Mouse (Mus musculus): ENCODE measurements around the gene B3galt1. TPM values are rescaled to one million over a fixed set of nuclear protein-coding genes. Genes with fewer than 3 reads are reported as not detected.

B3galt1 gene
- polyA plus RNA-seq, 1 experiment from 2014 or later: 23.3 TPM

DNA sequence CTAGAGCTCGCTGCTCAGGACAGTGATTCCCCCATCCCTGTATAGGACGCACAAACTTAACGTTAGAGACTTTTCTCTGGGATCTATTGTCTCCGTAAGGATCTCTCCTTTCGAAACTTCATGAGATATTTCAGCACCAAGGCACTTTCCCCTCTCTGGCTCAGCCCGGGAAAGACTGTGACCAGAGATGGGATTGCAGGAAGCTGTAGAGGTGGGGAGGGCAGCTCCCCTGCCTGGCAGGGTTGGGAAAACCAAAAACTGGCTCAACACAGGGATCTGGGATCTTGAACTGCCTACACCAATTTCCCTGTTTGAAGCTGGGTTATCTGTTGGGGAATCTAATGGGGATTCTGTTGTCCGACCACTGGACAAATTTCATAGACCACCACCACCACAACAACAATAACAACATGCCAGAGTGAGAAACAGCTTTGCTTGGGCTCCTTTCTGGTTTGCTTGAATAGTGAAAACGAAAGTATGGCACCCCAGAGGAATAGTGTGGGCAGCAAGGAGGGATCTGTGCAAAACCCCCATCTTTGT is 1.5 kb downstream of the B3galt1 start:
- Histone ChIP-seq H3K4me1 (replicated peaks; ENCODE audit: control insufficient read depth, insufficient read depth, low read length) (no peaks in the 10 kb centered on the region), H3K9ac (ENCODE audit: low read depth, low read length) (no peak overlapping the region), H3K36me3 (ENCODE audit: control insufficient read depth, insufficient read depth, low read length) (no peaks in the 10 kb centered on the region), H3K27ac (ENCODE audit: low read depth, low read length) (no peak overlapping the region), H3K9me3 (ENCODE audit: control insufficient read depth, low read length) (no peaks in the 10 kb centered on the region), H3K27me3 (ENCODE audit: control insufficient read depth, insufficient read depth, low read length) (no peaks in the 10 kb centered on the region), H3K4me2 (replicated peaks; ENCODE audit: low read depth, low read length) (peak overlapping the region; percentile 96), H3K4me3 (ENCODE audit: low read depth, low read length) (peak overlapping the region; percentile 60)
- WGBS: 14% methylated on average over 8 of the region's 8 CpGs
- ATAC-seq (ENCODE audit: low FRiP score): no peak
- peak; percentile 30 for DNase-seq (ENCODE audit: low spot score)

GRCm38 (mm10) chr2:67576634-67577033 is 11.0 kb downstream of the B3galt1 start:
- Histone ChIP-seq H3K4me1 (replicated peaks; ENCODE audit: control insufficient read depth, insufficient read depth, low read length) (no peaks in the 10 kb centered on the region), H3K4me3 (ENCODE audit: low read depth, low read length) (no peak overlapping the region), H3K27ac (ENCODE audit: low read depth, low read length) (no peak overlapping the region), H3K4me2 (replicated peaks; ENCODE audit: low read depth, low read length) (no peak overlapping the region), H3K27me3 (ENCODE audit: control insufficient read depth, insufficient read depth, low read length) (no peaks in the 10 kb centered on the region), H3K36me3 (ENCODE audit: control insufficient read depth, insufficient read depth, low read length) (no peaks in the 10 kb centered on the region), H3K9ac (ENCODE audit: low read depth, low read length) (no peak overlapping the region), H3K9me3 (ENCODE audit: control insufficient read depth, low read length) (no peaks in the 10 kb centered on the region)
- 44% methylated on average over 2 of the region's 2 CpGs for WGBS
- no peak for ATAC-seq (ENCODE audit: low FRiP score)
- DNase-seq (ENCODE audit: low spot score): no peak

DNA sequence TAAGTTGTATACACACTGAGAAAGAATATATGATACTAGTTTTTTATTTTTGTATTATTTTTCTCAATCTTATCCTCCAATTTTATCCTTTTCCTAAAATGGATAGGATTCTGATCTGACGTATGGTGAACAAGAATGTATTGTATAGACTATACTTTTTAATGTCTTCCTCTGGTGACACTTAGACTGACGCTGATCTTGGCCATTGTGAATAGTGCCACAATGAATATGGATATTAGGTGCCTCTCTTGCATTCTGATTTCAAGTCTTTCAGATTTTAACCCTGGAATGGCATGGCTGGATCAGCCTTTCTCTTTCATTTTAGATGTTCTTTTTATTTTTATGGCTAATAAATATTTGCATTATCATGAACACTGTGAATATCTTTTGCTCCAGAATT is 17.4 kb downstream of the B3galt1 start:
- H3K36me3 ChIP-seq (ENCODE audit: control insufficient read depth, insufficient read depth, low read length): no peaks in the 10 kb centered on the region
- H3K27ac ChIP-seq (ENCODE audit: low read depth, low read length): no peak overlapping the region
- H3K9ac ChIP-seq (ENCODE audit: low read depth, low read length): no peak overlapping the region
- DNase-seq (ENCODE audit: low spot score) (no peak), ATAC-seq (ENCODE audit: low FRiP score) (peak; percentile 69)
- no peaks in the 10 kb centered on the region for H3K9me3 ChIP-seq (ENCODE audit: control insufficient read depth, low read length)
- H3K4me2 ChIP-seq (replicated peaks; ENCODE audit: low read depth, low read length): no peak overlapping the region
- 27% methylated on average over 2 of the region's 2 CpGs for WGBS
- H3K4me1 ChIP-seq (replicated peaks; ENCODE audit: control insufficient read depth, insufficient read depth, low read length): no peaks in the 10 kb centered on the region
- H3K4me3 ChIP-seq (ENCODE audit: low read depth, low read length): no peak overlapping the region
- H3K27me3 ChIP-seq (ENCODE audit: control insufficient read depth, insufficient read depth, low read length): no peaks in the 10 kb centered on the region

- Histone ChIP-seq H3K9ac (ENCODE audit: low read depth, low read length) (no peak overlapping the region), H3K4me2 (replicated peaks; ENCODE audit: low read depth, low read length) (no peak overlapping the region), H3K9me3 (ENCODE audit: control insufficient read depth, low read length) (no peaks in the 10 kb centered on the region), H3K27me3 (ENCODE audit: control insufficient read depth, insufficient read depth, low read length) (no peaks in the 10 kb centered on the region), H3K4me3 (ENCODE audit: low read depth, low read length) (no peak overlapping the region), H3K27ac (ENCODE audit: low read depth, low read length) (no peak overlapping the region), H3K36me3 (ENCODE audit: control insufficient read depth, insufficient read depth, low read length) (no peaks in the 10 kb centered on the region), H3K4me1 (replicated peaks; ENCODE audit: control insufficient read depth, insufficient read depth, low read length) (no peaks in the 10 kb centered on the region)
- DNase-seq (ENCODE audit: low spot score) (no peak), ATAC-seq (ENCODE audit: low FRiP score) (no peak)
These were observed 24.7 kb downstream of the B3galt1 start for GRCm38 (mm10) chr2:67590408-67590807.

- ATAC-seq (ENCODE audit: low FRiP score) (no peak), DNase-seq (ENCODE audit: low spot score) (no peak)
- Histone ChIP-seq H3K4me3 (ENCODE audit: low read depth, low read length) (no peak overlapping the region), H3K4me2 (replicated peaks; ENCODE audit: low read depth, low read length) (no peak overlapping the region), H3K4me1 (replicated peaks; ENCODE audit: control insufficient read depth, insufficient read depth, low read length) (no peaks in the 10 kb centered on the region), H3K36me3 (ENCODE audit: control insufficient read depth, insufficient read depth, low read length) (no peaks in the 10 kb centered on the region), H3K9ac (ENCODE audit: low read depth, low read length) (no peak overlapping the region), H3K27me3 (ENCODE audit: control insufficient read depth, insufficient read depth, low read length) (no peaks in the 10 kb centered on the region), H3K9me3 (ENCODE audit: control insufficient read depth, low read length) (no peaks in the 10 kb centered on the region), H3K27ac (ENCODE audit: low read depth, low read length) (no peak overlapping the region)
- 86% methylated on average over 7 of the region's 7 CpGs for WGBS
These were observed 26.4 kb downstream of the B3galt1 start for GRCm38 (mm10) chr2:67591831-67592629.

DNA sequence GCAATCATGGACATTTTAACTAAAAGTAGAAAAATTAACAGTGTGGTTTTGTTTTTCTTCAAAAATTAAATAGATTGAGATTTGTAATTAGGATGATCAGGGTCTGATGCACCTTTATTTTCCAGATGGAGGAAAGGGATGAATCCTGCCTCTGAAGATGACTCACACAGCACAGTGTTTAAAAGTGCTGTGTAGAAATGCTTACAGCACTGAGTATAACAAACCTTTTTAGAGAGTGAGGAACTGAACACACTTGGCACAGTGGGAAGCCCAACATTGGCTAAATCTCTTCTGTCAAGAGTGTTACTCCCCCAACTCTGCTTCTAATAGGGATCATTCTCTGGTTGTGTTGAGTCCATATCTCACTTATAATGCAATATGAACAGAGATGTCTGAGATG is 57.2 kb downstream of the B3galt1 start:
- Histone ChIP-seq H3K4me2 (replicated peaks; ENCODE audit: low read depth, low read length) (no peak overlapping the region), H3K9ac (ENCODE audit: low read depth, low read length) (no peak overlapping the region), H3K36me3 (ENCODE audit: control insufficient read depth, insufficient read depth, low read length) (no peaks in the 10 kb centered on the region), H3K27me3 (ENCODE audit: control insufficient read depth, insufficient read depth, low read length) (no peaks in the 10 kb centered on the region), H3K4me3 (ENCODE audit: low read depth, low read length) (no peak overlapping the region), H3K27ac (ENCODE audit: low read depth, low read length) (no peak overlapping the region), H3K4me1 (replicated peaks; ENCODE audit: control insufficient read depth, insufficient read depth, low read length) (no peaks in the 10 kb centered on the region), H3K9me3 (ENCODE audit: control insufficient read depth, low read length) (no peaks in the 10 kb centered on the region)
- no peak for ATAC-seq (ENCODE audit: low FRiP score)
- DNase-seq (ENCODE audit: low spot score): no peak

DNA sequence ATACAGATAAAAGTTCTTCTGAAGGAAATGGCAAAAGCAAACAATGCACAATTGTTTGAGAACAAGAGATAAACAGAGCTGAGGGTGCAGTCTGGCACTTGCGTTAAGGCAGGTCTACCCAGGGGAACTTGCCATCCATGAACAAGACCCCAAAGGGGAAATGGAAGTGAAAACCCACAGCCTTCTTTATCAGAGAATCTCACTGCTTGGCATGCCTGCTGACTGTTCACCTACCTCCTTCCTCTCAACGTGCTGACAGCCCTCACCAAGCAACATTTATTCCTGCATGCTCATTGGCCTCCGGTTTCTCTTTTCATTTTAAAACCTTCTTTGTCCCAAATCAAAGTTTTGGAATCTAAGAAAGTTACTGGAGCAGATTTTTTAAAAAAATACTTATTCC is 62.0 kb downstream of the B3galt1 start:
- H3K9ac ChIP-seq (ENCODE audit: low read depth, low read length): no peak overlapping the region
- no peak overlapping the region for H3K4me3 ChIP-seq (ENCODE audit: low read depth, low read length)
- no peak overlapping the region for H3K27ac ChIP-seq (ENCODE audit: low read depth, low read length)
- H3K4me1 ChIP-seq (replicated peaks; ENCODE audit: control insufficient read depth, insufficient read depth, low read length): no peaks in the 10 kb centered on the region
- ATAC-seq (ENCODE audit: low FRiP score): no peak
- no peaks in the 10 kb centered on the region for H3K36me3 ChIP-seq (ENCODE audit: control insufficient read depth, insufficient read depth, low read length)
- no peaks in the 10 kb centered on the region for H3K9me3 ChIP-seq (ENCODE audit: control insufficient read depth, low read length)
- no peak for DNase-seq (ENCODE audit: low spot score)
- 81% methylated on average over 3 of the region's 3 CpGs for WGBS
- H3K4me2 ChIP-seq (replicated peaks; ENCODE audit: low read depth, low read length): no peak overlapping the region
- H3K27me3 ChIP-seq (ENCODE audit: control insufficient read depth, insufficient read depth, low read length): no peaks in the 10 kb centered on the region

- DNase-seq (ENCODE audit: low spot score): no peak
- Histone ChIP-seq H3K4me3 (ENCODE audit: low read depth, low read length) (no peak overlapping the region), H3K9ac (ENCODE audit: low read depth, low read length) (no peak overlapping the region), H3K4me2 (replicated peaks; ENCODE audit: low read depth, low read length) (no peak overlapping the region), H3K9me3 (ENCODE audit: control insufficient read depth, low read length) (no peaks in the 10 kb centered on the region), H3K27me3 (ENCODE audit: control insufficient read depth, insufficient read depth, low read length) (no peaks in the 10 kb centered on the region), H3K4me1 (replicated peaks; ENCODE audit: control insufficient read depth, insufficient read depth, low read length) (no peaks in the 10 kb centered on the region), H3K36me3 (ENCODE audit: control insufficient read depth, insufficient read depth, low read length) (no peaks in the 10 kb centered on the region), H3K27ac (ENCODE audit: low read depth, low read length) (no peak overlapping the region)
- WGBS: 85% methylated on average over 3 of the region's 3 CpGs
- ATAC-seq (ENCODE audit: low FRiP score): no peak
These were observed 62.6 kb downstream of the B3galt1 start for GRCm38 (mm10) chr2:67628289-67628688.

- H3K36me3 ChIP-seq (ENCODE audit: control insufficient read depth, insufficient read depth, low read length): no peaks in the 10 kb centered on the region
- WGBS: 71% methylated on average over 3 of the region's 3 CpGs
- H3K4me1 ChIP-seq (replicated peaks; ENCODE audit: control insufficient read depth, insufficient read depth, low read length): no peaks in the 10 kb centered on the region
- DNase-seq (ENCODE audit: low spot score) (no peak), ATAC-seq (ENCODE audit: low FRiP score) (no peak)
- no peaks in the 10 kb centered on the region for H3K27me3 ChIP-seq (ENCODE audit: control insufficient read depth, insufficient read depth, low read length)
- no peak overlapping the region for H3K4me3 ChIP-seq (ENCODE audit: low read depth, low read length)
- no peak overlapping the region for H3K9ac ChIP-seq (ENCODE audit: low read depth, low read length)
- no peak overlapping the region for H3K4me2 ChIP-seq (replicated peaks; ENCODE audit: low read depth, low read length)
- no peaks in the 10 kb centered on the region for H3K9me3 ChIP-seq (ENCODE audit: control insufficient read depth, low read length)
- no peak overlapping the region for H3K27ac ChIP-seq (ENCODE audit: low read depth, low read length)
These were observed 89.2 kb downstream of the B3galt1 start for GRCm38 (mm10) chr2:67654847-67655246.
